Mouse (Mus musculus): Measurements from ENCODE around the gene Ghrh. TPM values are rescaled to one million over a fixed set of nuclear protein-coding genes. Genes with fewer than 3 reads are reported as not detected.

Gene Ghrh
- polyA plus RNA-seq, 1 experiment from 2014 or later, result 2.5 TPM

GRCm38 (mm10) chr2:157342328-157342926 is 4.9 kb downstream of the Ghrh start:
- Histone ChIP-seq H3K9me3 (replicated peaks) (no peaks in the 10 kb centered on the region), H3K36me3 (ENCODE audit: poor library complexity, severe bottlenecking) (no peaks in the 10 kb centered on the region), H3K27ac (peak overlapping the region; percentile 98), H3K4me1 (peaks cover 62% of the 10 kb centered on the region), H3K4me3 (no peak overlapping the region), H3K27me3 (no peaks in the 10 kb centered on the region), H3K9ac (peak overlapping the region; percentile 63), H3K4me2 (no peak overlapping the region)
- WGBS, result 24% methylated on average over 5 of the region's 5 CpGs
- ATAC-seq, result no peak

GRCm38 (mm10) chr2:157341554-157342270 is 5.6 kb downstream of the Ghrh start:
- H3K4me2 ChIP-seq, result no peak overlapping the region
- H3K9ac ChIP-seq, result peak overlapping the region; percentile 63
- no peaks in the 10 kb centered on the region for H3K9me3 ChIP-seq (replicated peaks)
- peaks cover 57% of the 10 kb centered on the region for H3K4me1 ChIP-seq
- peak overlapping the region; percentile 98 for H3K27ac ChIP-seq
- H3K4me3 ChIP-seq, result no peak overlapping the region
- ATAC-seq, result peak; percentile 65
- H3K27me3 ChIP-seq, result no peaks in the 10 kb centered on the region
- 32% methylated on average over 11 of the region's 11 CpGs for WGBS
- no peaks in the 10 kb centered on the region for H3K36me3 ChIP-seq (ENCODE audit: poor library complexity, severe bottlenecking)

GRCm38 (mm10) chr2:157340221-157340741 is 7.0 kb downstream of the Ghrh start:
- WGBS, result 3% methylated on average over 7 of the region's 7 CpGs
- peaks cover 49% of the 10 kb centered on the region for H3K4me1 ChIP-seq

GRCm38 (mm10) chr2:157339532-157339931 is 7.8 kb downstream of the Ghrh start:
- no peaks in the 10 kb centered on the region for H3K36me3 ChIP-seq (ENCODE audit: poor library complexity, severe bottlenecking)
- H3K9ac ChIP-seq, result peak overlapping the region; percentile 63; the same call in 1 of the 2 replicates
- 27% methylated on average over 7 of the region's 7 CpGs for WGBS
- H3K4me3 ChIP-seq, result no peak overlapping the region
- H3K27me3 ChIP-seq, result no peaks in the 10 kb centered on the region
- no peak overlapping the region for H3K4me2 ChIP-seq
- no peaks in the 10 kb centered on the region for H3K9me3 ChIP-seq (replicated peaks)
- no peak for ATAC-seq
- peaks cover 48% of the 10 kb centered on the region for H3K4me1 ChIP-seq
- H3K27ac ChIP-seq, result peak overlapping the region; percentile 98

More at GRCm38 (mm10) chr2:157340221-157340741, 7.0 kb downstream of the Ghrh start:
- peak; percentile 87 for ATAC-seq
- no peaks in the 10 kb centered on the region for H3K27me3 ChIP-seq
- H3K36me3 ChIP-seq (ENCODE audit: poor library complexity, severe bottlenecking), result no peaks in the 10 kb centered on the region
- peak overlapping the region; percentile 98 for H3K27ac ChIP-seq
- H3K4me3 ChIP-seq, result no peak overlapping the region
- no peak overlapping the region for H3K4me2 ChIP-seq
- H3K9ac ChIP-seq, result peak overlapping the region; percentile 63
- no peaks in the 10 kb centered on the region for H3K9me3 ChIP-seq (replicated peaks)

- Histone ChIP-seq H3K27me3 (no peaks in the 10 kb centered on the region), H3K4me1 (peaks cover 45% of the 10 kb centered on the region), H3K27ac (peak overlapping the region; percentile 98; the same call in 1 of the 2 replicates), H3K4me3 (no peak overlapping the region), H3K9me3 (replicated peaks) (no peaks in the 10 kb centered on the region), H3K4me2 (no peak overlapping the region), H3K9ac (no peak overlapping the region), H3K36me3 (ENCODE audit: poor library complexity, severe bottlenecking) (no peaks in the 10 kb centered on the region)
- no peak for ATAC-seq
- 16% methylated on average over 5 of the region's 5 CpGs for WGBS
These were observed 8.6 kb downstream of the Ghrh start for GRCm38 (mm10) chr2:157338663-157339062.

GRCm38 (mm10) chr2:157332059-157332458 is 15.2 kb downstream of the Ghrh start:
- WGBS, result 74% methylated on average over 5 of the region's 5 CpGs
- peaks cover 10% of the 10 kb centered on the region for H3K36me3 ChIP-seq (ENCODE audit: poor library complexity, severe bottlenecking)
- H3K9ac ChIP-seq, result 0 out of 2 replicates have a peak overlapping the region, but pooled peaks have one; percentile 12

GRCm38 (mm10) chr2:157328570-157328969 is 18.7 kb downstream of the Ghrh start:
- H3K4me1 ChIP-seq, result peaks cover 46% of the 10 kb centered on the region
- no peak overlapping the region for H3K4me3 ChIP-seq
- peak overlapping the region; percentile 35; the same call in 1 of the 2 replicates for H3K9ac ChIP-seq
- peaks cover 44% of the 10 kb centered on the region for H3K36me3 ChIP-seq (ENCODE audit: poor library complexity, severe bottlenecking)
- H3K27me3 ChIP-seq, result no peaks in the 10 kb centered on the region
- H3K9me3 ChIP-seq (replicated peaks), result no peaks in the 10 kb centered on the region
- H3K27ac ChIP-seq, result peak overlapping the region; percentile 88
- 5% methylated on average over 11 of the region's 11 CpGs for WGBS
- peak; percentile 84 for ATAC-seq
- H3K4me2 ChIP-seq, result peak overlapping the region; percentile 9; the same call in 1 of the 2 replicates

More at GRCm38 (mm10) chr2:157332059-157332458, 15.2 kb downstream of the Ghrh start:
- ATAC-seq, result no peak; the same call in 1 of the 2 replicates
- Histone ChIP-seq H3K4me3 (no peak overlapping the region), H3K27me3 (no peaks in the 10 kb centered on the region), H3K4me2 (no peak overlapping the region), H3K9me3 (replicated peaks) (no peaks in the 10 kb centered on the region), H3K4me1 (peaks cover 43% of the 10 kb centered on the region), H3K27ac (peak overlapping the region; percentile 68)

GRCm38 (mm10) chr2:157328106-157328505 is 19.2 kb downstream of the Ghrh start:
- WGBS, result 4% methylated on average over 5 of the region's 5 CpGs
- ATAC-seq, result peak; percentile 57; the same call in 1 of the 2 replicates
- peaks cover 48% of the 10 kb centered on the region for H3K36me3 ChIP-seq (ENCODE audit: poor library complexity, severe bottlenecking)
- H3K27ac ChIP-seq, result peak overlapping the region; percentile 88
- no peaks in the 10 kb centered on the region for H3K27me3 ChIP-seq
- peaks cover 50% of the 10 kb centered on the region for H3K4me1 ChIP-seq
- H3K9ac ChIP-seq, result no peak overlapping the region
- no peak overlapping the region for H3K4me3 ChIP-seq
- no peaks in the 10 kb centered on the region for H3K9me3 ChIP-seq (replicated peaks)
- peak overlapping the region; percentile 9; the same call in 1 of the 2 replicates for H3K4me2 ChIP-seq

GRCm38 (mm10) chr2:157325238-157325637 is 22.1 kb downstream of the Ghrh start:
- H3K4me2 ChIP-seq, result no peak overlapping the region
- peaks cover 63% of the 10 kb centered on the region for H3K4me1 ChIP-seq
- 77% methylated on average over 2 of the region's 2 CpGs for WGBS
- no peak overlapping the region for H3K4me3 ChIP-seq
- ATAC-seq, result no peak
- peaks cover 76% of the 10 kb centered on the region for H3K36me3 ChIP-seq (ENCODE audit: poor library complexity, severe bottlenecking)
- H3K9me3 ChIP-seq (replicated peaks), result no peaks in the 10 kb centered on the region
- no peak overlapping the region for H3K9ac ChIP-seq
- H3K27me3 ChIP-seq, result no peaks in the 10 kb centered on the region
- no peak overlapping the region for H3K27ac ChIP-seq

- Histone ChIP-seq H3K27ac (peak overlapping the region; percentile 49), H3K27me3 (no peaks in the 10 kb centered on the region), H3K36me3 (ENCODE audit: poor library complexity, severe bottlenecking) (peaks cover 90% of the 10 kb centered on the region), H3K4me2 (no peak overlapping the region), H3K9me3 (replicated peaks) (no peaks in the 10 kb centered on the region), H3K4me3 (no peak overlapping the region), H3K4me1 (peaks cover 53% of the 10 kb centered on the region), H3K9ac (no peak overlapping the region)
- WGBS, result 67% methylated on average over 5 of the region's 5 CpGs
- peak; percentile 13; the same call in 1 of the 2 replicates for ATAC-seq
These were observed 25.1 kb downstream of the Ghrh start for GRCm38 (mm10) chr2:157322029-157322766.

- H3K27me3 ChIP-seq, result no peaks in the 10 kb centered on the region
- no peaks in the 10 kb centered on the region for H3K9me3 ChIP-seq (replicated peaks)
- no peak overlapping the region for H3K9ac ChIP-seq
- no peak overlapping the region for H3K4me2 ChIP-seq
- H3K27ac ChIP-seq, result peak overlapping the region; percentile 49
- peaks cover 88% of the 10 kb centered on the region for H3K36me3 ChIP-seq (ENCODE audit: poor library complexity, severe bottlenecking)
- no peak for ATAC-seq
- H3K4me3 ChIP-seq, result no peak overlapping the region
- H3K4me1 ChIP-seq, result peaks cover 62% of the 10 kb centered on the region
- WGBS, result 20% methylated on average over 5 of the region's 5 CpGs
These were observed 26.4 kb downstream of the Ghrh start for GRCm38 (mm10) chr2:157320886-157321285.
